Mouse (Mus musculus): ENCODE measurements around the gene Xk.
"Not testable (repeated sequence)": the region's sequence is repeated elsewhere in the genome, so short reads cannot be mapped to it uniquely, and the experiment has no call there.

The Xk gene

GRCm38 (mm10) chrX:9316457-9316856, 43.9 kb downstream of the Xk start:
- DNase-seq (ENCODE audit: low read depth, low spot score) = not testable (repeated sequence)

- DNase-seq (ENCODE audit: low read depth, low spot score) = not testable (repeated sequence)
Measured at GRCm38 (mm10) chrX:9327954-9328353, 55.4 kb downstream of the Xk start.

DNA sequence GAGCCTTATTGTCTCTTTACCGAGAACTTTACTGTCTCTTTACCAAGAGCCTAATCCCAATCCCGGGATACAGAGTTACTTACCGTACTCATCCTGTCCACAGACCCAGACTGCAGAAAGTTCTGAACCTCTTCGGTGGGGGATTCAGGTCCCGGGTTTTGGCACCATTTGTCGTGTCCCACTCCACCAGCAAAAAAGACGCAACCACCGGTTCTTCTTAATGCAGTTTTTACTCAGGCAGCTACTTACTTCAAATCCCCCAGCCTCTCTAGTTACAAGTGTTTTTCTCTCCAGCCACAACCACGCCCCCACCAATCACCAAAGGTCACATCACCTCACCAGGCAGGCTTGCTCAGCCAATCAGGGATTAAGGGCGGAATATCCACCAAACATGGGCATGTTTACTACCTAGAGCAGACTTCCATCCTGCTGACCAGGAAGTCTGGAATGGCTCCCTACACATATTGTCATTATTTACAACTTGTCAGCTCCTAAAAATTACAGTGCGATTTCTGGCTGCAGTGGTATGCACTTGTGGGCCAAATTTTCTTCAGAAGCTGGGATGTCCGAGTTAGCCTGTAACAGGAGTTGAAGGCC, 59.9 kb downstream of the Xk start:
- DNase-seq (ENCODE audit: low read depth, low spot score) = not testable (repeated sequence)

GRCm38 (mm10) chrX:9333035-9333434, 60.5 kb downstream of the Xk start:
- DNase-seq (ENCODE audit: low read depth, low spot score) = not testable (repeated sequence)

DNA sequence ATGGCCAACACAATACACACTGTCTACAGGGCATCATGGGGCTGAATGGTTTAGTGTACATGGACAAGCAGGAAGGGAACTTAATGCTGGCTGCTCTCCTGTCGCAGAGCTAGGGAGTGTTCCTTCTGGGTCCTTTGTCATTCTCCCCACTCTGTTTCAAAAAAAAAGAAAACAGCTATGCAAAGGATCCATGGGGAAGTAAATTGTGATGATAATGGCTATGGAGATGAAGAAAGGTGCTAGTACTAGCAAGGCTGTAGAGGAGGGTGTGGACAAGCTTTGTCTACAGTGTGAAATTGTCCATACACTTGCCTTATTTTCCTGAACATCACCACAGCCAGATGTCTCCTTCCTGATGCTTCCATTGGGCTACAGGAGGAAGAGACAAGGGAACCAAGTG, 62.4 kb downstream of the Xk start:
- not testable (repeated sequence) for DNase-seq (ENCODE audit: low read depth, low spot score)

DNA sequence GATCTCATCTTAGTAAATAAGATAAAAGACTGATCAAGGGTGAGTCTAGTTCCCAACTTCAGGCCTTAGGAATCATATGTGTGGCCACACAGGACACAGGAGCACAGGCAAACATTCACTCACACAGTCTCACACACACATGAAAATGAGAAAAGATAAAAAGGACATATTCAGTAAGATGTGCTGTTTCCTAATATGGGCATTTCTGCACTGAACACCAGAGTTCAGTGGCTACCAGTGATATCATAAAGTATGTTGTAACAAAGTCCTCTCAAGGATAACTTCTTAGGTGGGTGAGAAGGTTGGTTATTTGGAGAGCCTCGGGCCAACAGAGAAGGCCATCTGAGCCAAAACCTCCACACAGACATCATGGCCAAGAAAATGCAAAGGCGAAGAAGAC, 77.8 kb downstream of the Xk start, which contains the start of gene H2al1k:
Gene H2al1k (plus strand): TSS at position 301 of the 400 bp plus-strand sequence.
- DNase-seq (ENCODE audit: low read depth, low spot score) = not testable (repeated sequence)

Measured in telencephalon, adult 2 months (tissue).